Mouse (Mus musculus): ENCODE data around the gene Mmp23. TPM values are rescaled to one million over a fixed set of nuclear protein-coding genes. Genes with fewer than 3 reads are reported as not detected.
"Not testable (repeated sequence)": the region's sequence is repeated elsewhere in the genome, so short reads cannot be mapped to it uniquely, and the experiment has no call there.

The Mmp23 gene
- total and polyA plus RNA-seq, 2 experiments from 2014 or later, result 2.9 to 6.0 TPM

GRCm38 (mm10) chr4:155645721-155646120 lies 7.5 kb downstream of the Mmp23 start:
- no peak overlapping the region for H3K9ac ChIP-seq
- WGBS, result 93% methylated on average over 5 of the region's 5 CpGs
- peaks cover 82% of the 10 kb centered on the region for H3K36me3 ChIP-seq (ENCODE audit: insufficient read depth)
- TF ChIP-seq CTCF (IDR thresholded peaks at IDR 0.05; ENCODE audit: low read depth), result no peak
- H3K4me3 ChIP-seq (ENCODE audit: low read depth, low read length), result no peak overlapping the region
- ATAC-seq, result no peak
- no peak for DNase-seq
- no peaks in the 10 kb centered on the region for H3K27me3 ChIP-seq (ENCODE audit: insufficient read depth, low read length)
- H3K4me1 ChIP-seq (ENCODE audit: insufficient read depth), result no peaks in the 10 kb centered on the region
- H3K9me3 ChIP-seq (ENCODE audit: low read length), result no peaks in the 10 kb centered on the region
- no peak overlapping the region for H3K27ac ChIP-seq (ENCODE audit: low read depth, low read length)
- H3K4me2 ChIP-seq (ENCODE audit: low read depth), result no peak overlapping the region

DNA sequence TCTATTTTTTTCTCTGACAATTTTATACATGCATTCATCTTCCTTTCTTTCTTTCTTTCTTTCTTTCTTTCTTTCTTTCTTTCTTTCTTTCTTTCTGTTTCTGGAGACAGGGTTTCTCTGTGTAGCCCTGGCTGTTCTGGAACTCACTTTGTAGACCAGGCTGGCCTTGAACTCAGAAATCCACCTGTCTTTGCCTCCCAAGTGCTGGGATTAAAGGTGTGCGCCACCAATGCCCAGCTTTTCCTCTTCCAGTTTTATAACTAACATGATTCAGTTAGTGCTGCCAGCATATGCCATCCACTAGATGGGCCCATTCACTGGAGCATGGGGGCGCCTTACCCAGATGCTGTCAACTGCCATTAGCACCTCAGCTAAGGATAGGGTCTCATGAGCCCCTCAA lies 7.9 kb downstream of the Mmp23 start, which contains the start of gene Gm10563:
TSS of gene Gm10563 (minus strand) at position 101 of the 400 bp plus-strand sequence.
- not testable (repeated sequence) for DNase-seq

GRCm38 (mm10) chr4:155643531-155643930 lies 9.7 kb downstream of the Mmp23 start:
- Histone ChIP-seq H3K27me3 (ENCODE audit: insufficient read depth, low read length) (no peaks in the 10 kb centered on the region), H3K27ac (ENCODE audit: low read depth, low read length) (no peak overlapping the region), H3K4me3 (ENCODE audit: low read depth, low read length) (no peak overlapping the region), H3K36me3 (ENCODE audit: insufficient read depth) (peaks cover 77% of the 10 kb centered on the region), H3K9me3 (ENCODE audit: low read length) (no peaks in the 10 kb centered on the region), H3K4me2 (ENCODE audit: low read depth) (no peak overlapping the region), H3K4me1 (ENCODE audit: insufficient read depth) (no peaks in the 10 kb centered on the region), H3K9ac (no peak overlapping the region)
- WGBS, result 85% methylated on average over 1 of the region's 1 CpGs
- no peak for TF ChIP-seq CTCF (IDR thresholded peaks at IDR 0.05; ENCODE audit: low read depth)
- ATAC-seq (no peak), DNase-seq (no peak)

More for the DNA sequence above, 7.9 kb downstream of the Mmp23 start, which contains the start of gene Gm10563:
- not testable (repeated sequence) for H3K4me1 ChIP-seq (ENCODE audit: insufficient read depth); H3K4me3 ChIP-seq (ENCODE audit: low read depth, low read length); H3K27ac ChIP-seq (ENCODE audit: low read depth, low read length); H3K27me3 ChIP-seq (ENCODE audit: insufficient read depth, low read length); H3K9ac ChIP-seq; ATAC-seq; H3K9me3 ChIP-seq (ENCODE audit: low read length); H3K4me2 ChIP-seq (ENCODE audit: low read depth)
- peaks cover 82% of the 10 kb centered on the region for H3K36me3 ChIP-seq (ENCODE audit: insufficient read depth)
- 100% methylated on average over 2 of the region's 2 CpGs for WGBS

- ATAC-seq, result no peak
- no peak for DNase-seq
- Histone ChIP-seq H3K9me3 (ENCODE audit: low read length) (no peaks in the 10 kb centered on the region), H3K4me2 (ENCODE audit: low read depth) (no peak overlapping the region), H3K9ac (no peak overlapping the region), H3K4me1 (ENCODE audit: insufficient read depth) (no peaks in the 10 kb centered on the region), H3K27ac (ENCODE audit: low read depth, low read length) (no peak overlapping the region), H3K36me3 (ENCODE audit: insufficient read depth) (peaks cover 85% of the 10 kb centered on the region), H3K4me3 (ENCODE audit: low read depth, low read length) (no peak overlapping the region), H3K27me3 (ENCODE audit: insufficient read depth, low read length) (no peaks in the 10 kb centered on the region)
- TF ChIP-seq CTCF (IDR thresholded peaks at IDR 0.05; ENCODE audit: low read depth), result no peak
These were observed 17.3 kb downstream of the Mmp23 start for GRCm38 (mm10) chr4:155635766-155636499.

DNA sequence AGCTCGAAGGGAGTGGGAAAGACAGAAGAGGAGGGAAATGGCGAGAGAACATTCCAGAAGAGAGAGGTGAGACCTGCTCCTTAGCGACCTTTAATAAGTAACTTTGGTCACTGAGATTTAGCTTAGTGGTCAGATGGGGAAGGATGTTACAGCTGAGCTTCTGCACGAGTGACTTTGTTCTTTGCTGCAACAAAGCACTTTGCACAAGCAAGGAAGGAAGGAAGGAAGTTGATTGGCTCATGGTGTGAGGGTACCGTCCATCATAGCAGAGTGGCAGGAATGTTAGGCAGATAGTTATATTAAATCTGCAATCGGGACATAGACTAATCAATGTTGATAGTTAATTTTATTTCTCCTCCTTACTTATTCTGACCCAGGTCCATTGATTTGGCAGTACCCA lies 22.9 kb downstream of the Mmp23 start:
- WGBS, result 91% methylated on average over 6 of the region's 6 CpGs
- no peak for DNase-seq
- H3K9me3 ChIP-seq (ENCODE audit: low read length), result no peaks in the 10 kb centered on the region

DNA sequence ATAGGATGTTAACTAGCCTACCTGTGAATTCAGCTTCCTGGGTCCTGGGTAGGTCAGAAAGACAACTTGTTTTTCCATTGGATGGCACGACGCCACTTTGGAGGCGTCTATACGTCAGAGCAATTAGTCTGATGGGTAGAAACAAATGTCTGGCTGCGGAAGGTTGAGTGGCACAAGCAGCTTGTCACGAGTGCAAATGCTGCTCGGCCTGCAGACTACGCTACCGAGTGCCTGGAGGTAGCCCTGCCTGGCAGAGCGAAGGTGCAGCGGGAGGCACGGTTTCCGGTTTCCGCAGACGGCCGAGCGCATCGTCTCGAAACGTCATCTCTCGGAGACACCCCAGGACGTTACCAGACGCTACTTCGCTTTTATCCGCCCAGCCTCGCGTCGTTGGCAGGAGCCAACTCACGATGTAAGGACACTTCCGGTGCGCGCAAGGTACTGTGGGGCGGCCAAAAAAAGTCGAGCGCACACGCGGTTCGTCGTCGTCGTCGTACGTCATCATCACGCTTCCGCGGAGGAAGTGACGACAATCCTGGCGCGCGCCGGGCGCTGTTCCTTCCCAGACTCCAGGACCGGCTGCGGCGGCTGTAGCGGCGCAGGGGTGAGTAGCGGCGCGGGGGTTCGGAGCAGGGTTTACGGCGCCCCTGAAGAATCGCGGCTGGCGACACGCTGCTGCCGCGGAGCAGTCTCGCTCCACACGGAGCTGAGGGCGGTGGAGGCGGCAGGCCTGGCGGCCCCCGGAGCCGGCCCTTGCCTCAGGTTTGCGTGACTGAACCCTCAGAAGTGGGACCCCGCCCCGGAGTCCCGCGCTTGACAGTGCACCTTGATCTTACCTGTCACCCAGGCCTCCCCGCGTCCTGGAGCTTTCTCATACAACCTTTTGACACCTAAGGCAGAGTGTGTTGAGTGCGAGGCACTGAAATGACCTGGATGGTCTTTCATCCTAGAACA lies 28.6 kb downstream of the Mmp23 start, which contains the start of gene Cdk11b:
TSS of gene Cdk11b (plus strand) at position 517 of the 954 bp plus-strand sequence.
- Histone ChIP-seq H3K36me3 (ENCODE audit: insufficient read depth) (peaks cover 31% of the 10 kb centered on the region), H3K27ac (ENCODE audit: low read depth, low read length) (peak within 1 kb of the TSS; percentile 95), H3K9me3 (ENCODE audit: low read length) (no peaks in the 10 kb centered on the region), H3K27me3 (ENCODE audit: insufficient read depth, low read length) (no peaks in the 10 kb centered on the region), H3K4me1 (ENCODE audit: insufficient read depth) (no peaks in the 10 kb centered on the region), H3K9ac (peak within 1 kb of the TSS; percentile 71), H3K4me2 (ENCODE audit: low read depth) (peak within 1 kb of the TSS; percentile 79), H3K4me3 (ENCODE audit: low read depth, low read length) (peak within 1 kb of the TSS; percentile 95)
- ATAC-seq (peak; percentile 100), DNase-seq (peak; percentile 100)
- TF ChIP-seq CTCF (IDR thresholded peaks at IDR 0.05; ENCODE audit: low read depth), result no peak
- 4% methylated on average over 84 of the region's 84 CpGs for WGBS

More for the DNA sequence above, 22.9 kb downstream of the Mmp23 start:
- no peak for ATAC-seq
- no peak overlapping the region for H3K9ac ChIP-seq
- no peak overlapping the region for H3K4me3 ChIP-seq (ENCODE audit: low read depth, low read length)
- H3K27ac ChIP-seq (ENCODE audit: low read depth, low read length), result no peak overlapping the region
- peaks cover 70% of the 10 kb centered on the region for H3K36me3 ChIP-seq (ENCODE audit: insufficient read depth)
- H3K4me1 ChIP-seq (ENCODE audit: insufficient read depth), result no peaks in the 10 kb centered on the region
- no peak for TF ChIP-seq CTCF (IDR thresholded peaks at IDR 0.05; ENCODE audit: low read depth)
- no peak overlapping the region for H3K4me2 ChIP-seq (ENCODE audit: low read depth)
- H3K27me3 ChIP-seq (ENCODE audit: insufficient read depth, low read length), result no peaks in the 10 kb centered on the region
